36 mouse cellular contexts compared by ENCODE assay signal in genomic region chr3:146162197-146162596, GRCm38 (mm10). TPM values are rescaled to one million over a fixed set of nuclear protein-coding genes. Genes with fewer than 3 reads are reported as not detected.
DNase-seq lines count a peak whose midpoint lies in the region; TF ChIP-seq lines count a peak whose summit lies in the region.
"Had no signal": no experiment of that assay in that cellular context is flagged by ENCODE, and none has a peak within 500 bp of the region (broad histone marks: within the 10 kb centered on the region; RNA-seq: fewer than 3 reads in every experiment).

No protein-coding gene starts in this region.

- peak overlapping the region; percentile 35; the same call in 1 of the 2 replicates for H3K4me3 ChIP-seq in testis, adult 2 months (ENCODE audit: control insufficient read depth, low read depth, low read length)
- H3K4me3 ChIP-seq in small intestine, adult 2 months (ENCODE audit: low read depth, low read length), result no peak overlapping the region
- H3K4me3 ChIP-seq: embryonic facial prominence, embryonic 12.5 days; forebrain, embryonic 15.5 days; gastrocnemius, adult 2 months; heart, embryonic 13.5 days; liver, embryonic 12.5 days; midbrain, embryonic 10.5 days had no signal

- H3K27me3 ChIP-seq in testis, adult 2 months (ENCODE audit: control insufficient read depth, insufficient read depth, low read length), result no peaks in the 10 kb centered on the region
- no peaks in the 10 kb centered on the region for H3K27me3 ChIP-seq in small intestine, adult 2 months (ENCODE audit: control insufficient read depth, insufficient read depth, low read length)
- H3K27me3 ChIP-seq: embryonic facial prominence, embryonic 12.5 days; forebrain, embryonic 15.5 days; heart, embryonic 13.5 days; liver, embryonic 12.5 days had no signal

- no peak for TF ChIP-seq CTCF in testis, adult 2 months (IDR thresholded peaks at IDR 0.05; ENCODE audit: control insufficient read depth, insufficient read depth, insufficient replicate concordance, low read depth, low read length)
- no peak for TF ChIP-seq CTCF in small intestine, adult 2 months (IDR thresholded peaks at IDR 0.05; ENCODE audit: extremely low read depth, insufficient read length, insufficient replicate concordance, low read depth, low read length)

- H3K4me1 ChIP-seq in testis, adult 2 months (ENCODE audit: control insufficient read depth, insufficient read depth, low read length), result no peaks in the 10 kb centered on the region
- peaks cover 20% of the 10 kb centered on the region for H3K4me1 ChIP-seq in small intestine, adult 2 months (ENCODE audit: control insufficient read depth, insufficient read depth, insufficient read length, low read length)
- H3K4me1 ChIP-seq: embryonic facial prominence, embryonic 12.5 days; forebrain, embryonic 15.5 days; heart, embryonic 13.5 days; liver, embryonic 12.5 days; midbrain, embryonic 10.5 days had no signal

- no peak overlapping the region for H3K27ac ChIP-seq in testis, adult 2 months (ENCODE audit: control insufficient read depth, insufficient read depth, low read depth, low read length)
- H3K27ac ChIP-seq in small intestine, adult 2 months (ENCODE audit: insufficient read depth, low read depth, low read length), result 0 out of 2 replicates have a peak overlapping the region, but pooled peaks have one; percentile 42
- H3K27ac ChIP-seq: embryonic facial prominence, embryonic 12.5 days; forebrain, embryonic 15.5 days; gastrocnemius, adult 2 months; heart, embryonic 13.5 days; hindbrain, embryonic 14.5 days; kidney, postnatal 0 days; liver, embryonic 12.5 days; macrophage; midbrain, embryonic 10.5 days had no signal

- TF ChIP-seq POLR2A in testis, adult 2 months (IDR thresholded peaks at IDR 0.05; ENCODE audit: control insufficient read depth, low read depth, low read length), result no peak
- no peak for TF ChIP-seq POLR2A in small intestine, adult 2 months (IDR thresholded peaks at IDR 0.05; ENCODE audit: low read depth, low read length)

- H3K36me3 ChIP-seq in testis, adult 2 months (ENCODE audit: control insufficient read depth, insufficient read depth, low read length), result no peaks in the 10 kb centered on the region
- H3K36me3 ChIP-seq in small intestine, adult 2 months (ENCODE audit: control insufficient read depth, insufficient read depth, low read length), result peaks cover 14% of the 10 kb centered on the region
- H3K36me3 ChIP-seq: embryonic facial prominence, embryonic 12.5 days; forebrain, embryonic 15.5 days; heart, embryonic 13.5 days; liver, embryonic 12.5 days; midbrain, embryonic 10.5 days had no signal

- WGBS in small intestine, adult 2 months, result 22% methylated on average over 4 of the region's 4 CpGs

- intact Hi-C loops in gastrocnemius, postnatal 14 days (cut with DNase I; ENCODE audit: low total_unique reads), result no loop called here

- DNase-seq in testis, postnatal 14 days (ENCODE audit: low spot score), result no peak
- peak; percentile 84 for DNase-seq in ZHBTc4 (ENCODE audit: low read depth, low spot score)
- DNase-seq in gastrocnemius, postnatal 14 days, result no peak
- DNase-seq in urinary bladder, adult 18-20 months (ENCODE audit: low spot score in 2 of 2), result no peak
- DNase-seq in cerebellum, postnatal 4 days (ENCODE audit: low spot score in 2 of 2), result no peak
- DNase-seq: adrenal gland, postnatal 10 days; cerebellum, adult 8-10 months; cerebellum, postnatal 36 days; embryo, embryonic 11 days; gastrocnemius, adult 2 months; heart, postnatal 10 days; kidney, adult 8-10 months; layer of hippocampus, postnatal 36 days; left cerebral cortex, postnatal 4 days; liver, postnatal 0 days; lung, postnatal 10 days; right cerebral cortex, adult 18-20 months; right cerebral cortex, postnatal 4 days; thymus, adult 18-20 months; thymus, postnatal 25 days had no signal

RNA-seq across cellular contexts. Expression of gene Mcoln2, which starts 12.6 kb away (rescaled TPM):
- polyA plus RNA-seq in testis, adult 2 months (2012; rRNA removed), result 0.32 and 0.34 TPM in 2 replicates
- polyA plus RNA-seq in small intestine, adult 2 months (2012; rRNA removed), result 2.6 and 5.1 TPM in 2 replicates
- total RNA-seq in gastrocnemius, postnatal 14 days (2021), result under 1 TPM in 1 of 2 experiments, not detected in 1; 0.12 TPM
- total RNA-seq: layer of hippocampus, postnatal 36 days; left cerebral cortex, postnatal 4 days had no signal
- polyA plus RNA-seq: forebrain, embryonic 15.5 days had no signal

RNA-seq across cellular contexts. Expression of gene Mcoln3, which starts 44.9 kb away (rescaled TPM):
- 0.11 TPM in 1 of 2 replicates, not detected in the other for polyA plus RNA-seq in testis, adult 2 months (2012; rRNA removed)
- 0.25 TPM in 2 replicates for polyA plus RNA-seq in small intestine, adult 2 months (2012; rRNA removed)
- total RNA-seq in gastrocnemius, postnatal 14 days (2021), result not detected
- total RNA-seq: gastrocnemius, adult 2 months; heart, adult 8-10 months; heart, postnatal 10 days; layer of hippocampus, postnatal 36 days; MEL had no signal
- polyA plus RNA-seq: liver, postnatal 0 days had no signal

RNA-seq across cellular contexts. Expression of gene Wdr63, which starts 54.3 kb away (rescaled TPM):
- polyA plus RNA-seq in testis, adult 2 months (2012; rRNA removed), result 61.5 and 63.7 TPM in 2 replicates
- polyA plus RNA-seq in small intestine, adult 2 months (2012; rRNA removed), result 0.20 TPM in 1 of 2 replicates, not detected in the other
- total RNA-seq in gastrocnemius, postnatal 14 days (2021), result not detected
- total RNA-seq: gastrocnemius, adult 2 months; gastrocnemius, postnatal 4 days; heart, adult 8-10 months; heart, postnatal 10 days; hematopoietic stem cell, adult 5-6 weeks; MEL had no signal
- polyA plus RNA-seq: activated CD4-positive, CD25-positive, alpha-beta regulatory T cell, adult 4 months; heart, embryonic 13.5 days; neural tube, embryonic 11.5 days had no signal

RNA-seq across cellular contexts. Expression of gene Lpar3, which starts 58.6 kb away (rescaled TPM):
- polyA plus RNA-seq in testis, adult 2 months (2012; rRNA removed), result 18.9 and 27.0 TPM in 2 replicates
- polyA plus RNA-seq in small intestine, adult 2 months (2012; rRNA removed), result 2.6 and 12.8 TPM in 2 replicates
- under 1 TPM; 0.18 to 0.29 TPM for total RNA-seq in gastrocnemius, postnatal 14 days (2021)
- total RNA-seq: hematopoietic stem cell, adult 5-6 weeks; MEL had no signal
- polyA plus RNA-seq: activated CD4-positive, CD25-positive, alpha-beta regulatory T cell, adult 4 months; liver, postnatal 0 days; macrophage had no signal

Comparison
In these comparisons a context has a peak if more than half of its experiments do, and no peak if none do; other contexts are left out.
1. RNA of gene Wdr63, which starts 54.3 kb away (polyA plus RNA-seq): 61.5 to 63.7 TPM in testis, adult 2 months; 0.20 TPM in small intestine, adult 2 months; every median in the first group is over 10 times any median in the second.